Mouse (Mus musculus): ENCODE results near the gene Shc1. TPM values are rescaled to one million over a fixed set of nuclear protein-coding genes. Genes with fewer than 3 reads are reported as not detected.
A peak's percentile ranks its signal among the peaks of the same experiment; 100 is the strongest.

Shc1 gene
- polyA plus RNA-seq, 1 experiment from 2014 or later: 108 TPM

- Histone ChIP-seq H3K9ac (no peak overlapping the region), H3K4me2 (replicated peaks) (no peak overlapping the region), H3K4me1 (peaks cover 35% of the 10 kb centered on the region), H3K9me3 (no peaks in the 10 kb centered on the region), H3K27me3 (no peaks in the 10 kb centered on the region), H3K4me3 (no peak overlapping the region), H3K36me3 (no peaks in the 10 kb centered on the region), H3K27ac (no peak overlapping the region)
- ATAC-seq (ENCODE audit: low FRiP score, low read depth): no peak
- 84% methylated on average over 5 of the region's 5 CpGs for WGBS
Observed at GRCm38 (mm10) chr3:89383651-89384255, 34.5 kb upstream of the Shc1 start.

GRCm38 (mm10) chr3:89384331-89385076 lies 33.7 kb upstream of the Shc1 start:
- Histone ChIP-seq H3K9ac (no peak overlapping the region), H3K36me3 (no peaks in the 10 kb centered on the region), H3K4me3 (no peak overlapping the region), H3K4me2 (replicated peaks) (no peak overlapping the region), H3K27ac (no peak overlapping the region), H3K4me1 (peaks cover 30% of the 10 kb centered on the region), H3K27me3 (no peaks in the 10 kb centered on the region), H3K9me3 (no peaks in the 10 kb centered on the region)
- ATAC-seq (ENCODE audit: low FRiP score, low read depth): no peak
- WGBS: 63% methylated on average over 12 of the region's 12 CpGs

GRCm38 (mm10) chr3:89385451-89385850 lies 32.8 kb upstream of the Shc1 start:
- Histone ChIP-seq H3K4me2 (replicated peaks) (no peak overlapping the region), H3K27ac (no peak overlapping the region), H3K4me1 (peaks cover 30% of the 10 kb centered on the region), H3K36me3 (no peaks in the 10 kb centered on the region), H3K9ac (no peak overlapping the region), H3K27me3 (no peaks in the 10 kb centered on the region), H3K9me3 (no peaks in the 10 kb centered on the region), H3K4me3 (no peak overlapping the region)
- no peak for ATAC-seq (ENCODE audit: low FRiP score, low read depth)
- WGBS: 43% methylated on average over 11 of the region's 11 CpGs

GRCm38 (mm10) chr3:89386438-89387420 lies 31.5 kb upstream of the Shc1 start:
- H3K4me1 ChIP-seq: peaks cover 42% of the 10 kb centered on the region
- no peaks in the 10 kb centered on the region for H3K9me3 ChIP-seq
- peaks cover 12% of the 10 kb centered on the region for H3K27me3 ChIP-seq
- WGBS: 47% methylated on average over 17 of the region's 17 CpGs
- H3K4me2 ChIP-seq (replicated peaks): no peak overlapping the region
- no peak for ATAC-seq (ENCODE audit: low FRiP score, low read depth)
- no peak overlapping the region for H3K9ac ChIP-seq
- no peak overlapping the region for H3K27ac ChIP-seq
- H3K4me3 ChIP-seq: no peak overlapping the region
- no peaks in the 10 kb centered on the region for H3K36me3 ChIP-seq

DNA sequence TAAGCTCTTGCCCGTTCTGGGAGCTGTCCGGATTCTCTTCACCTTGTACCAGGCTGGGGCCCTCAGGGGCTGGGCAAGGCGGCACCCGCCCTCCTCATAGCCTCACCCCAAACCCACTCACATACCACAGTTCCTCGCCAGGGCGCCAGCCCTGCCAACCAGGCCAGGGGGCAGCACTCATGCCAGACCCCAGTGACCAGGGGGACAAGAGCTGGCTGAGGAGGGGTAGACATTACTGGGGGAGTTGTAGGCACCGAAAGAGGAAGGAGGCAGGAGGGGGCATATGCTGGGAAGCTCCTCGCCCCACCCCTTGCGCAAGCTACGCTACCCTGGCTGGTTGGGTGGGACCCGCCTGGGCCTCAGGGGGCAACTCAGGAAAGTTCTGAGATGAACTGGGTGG lies 30.6 kb upstream of the Shc1 start:
- Histone ChIP-seq H3K9ac (no peak overlapping the region), H3K27ac (no peak overlapping the region), H3K4me1 (peaks cover 51% of the 10 kb centered on the region), H3K9me3 (no peaks in the 10 kb centered on the region), H3K4me3 (no peak overlapping the region), H3K4me2 (replicated peaks) (0 out of 2 replicates have a peak overlapping the region, but pooled peaks have one; percentile 3), H3K27me3 (peaks cover 21% of the 10 kb centered on the region), H3K36me3 (no peaks in the 10 kb centered on the region)
- no peak for ATAC-seq (ENCODE audit: low FRiP score, low read depth)
- WGBS: 81% methylated on average over 11 of the region's 11 CpGs

DNA sequence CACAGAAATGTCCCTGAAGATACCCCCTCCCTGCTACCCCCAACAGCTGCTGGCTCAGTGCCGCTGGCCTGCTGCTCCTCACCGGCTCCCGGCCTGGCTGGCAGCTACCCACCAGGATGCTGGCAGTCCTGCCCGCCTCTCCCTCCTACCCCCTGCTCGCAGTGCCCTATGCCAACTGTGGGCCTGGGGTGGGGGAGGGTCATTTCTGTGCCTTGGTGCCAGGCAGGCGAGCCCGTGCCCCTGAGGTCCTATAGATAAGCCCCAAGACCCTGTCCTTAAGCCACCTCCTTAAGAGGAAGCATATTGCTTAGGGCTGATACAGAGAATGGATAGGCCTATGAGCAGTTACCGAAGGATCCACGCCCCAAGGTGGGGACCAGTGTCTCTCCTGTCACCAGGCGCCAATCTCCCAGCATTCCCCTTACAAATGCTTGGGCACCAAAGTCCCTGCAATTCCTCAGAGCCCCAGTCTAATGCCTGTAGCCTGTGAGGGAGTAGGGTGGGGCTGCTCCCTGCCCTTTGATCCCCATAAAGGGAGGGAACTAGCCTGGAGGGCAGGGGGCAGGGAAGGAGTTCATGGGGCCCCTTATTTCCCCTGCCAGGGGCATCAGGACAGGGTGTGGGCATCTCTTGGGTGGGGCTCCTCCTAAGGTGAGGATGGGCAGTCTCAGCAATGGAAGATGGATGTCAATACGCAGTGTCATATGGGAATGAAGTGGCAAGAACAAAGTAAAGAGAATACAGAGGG lies 29.9 kb upstream of the Shc1 start:
- WGBS: 74% methylated on average over 11 of the region's 11 CpGs
- Histone ChIP-seq H3K4me3 (no peak overlapping the region), H3K27ac (no peak overlapping the region), H3K4me2 (replicated peaks) (no peak overlapping the region), H3K27me3 (peaks cover 24% of the 10 kb centered on the region), H3K9me3 (no peaks in the 10 kb centered on the region), H3K36me3 (no peaks in the 10 kb centered on the region), H3K4me1 (peaks cover 56% of the 10 kb centered on the region), H3K9ac (no peak overlapping the region)
- ATAC-seq (ENCODE audit: low FRiP score, low read depth): no peak

DNA sequence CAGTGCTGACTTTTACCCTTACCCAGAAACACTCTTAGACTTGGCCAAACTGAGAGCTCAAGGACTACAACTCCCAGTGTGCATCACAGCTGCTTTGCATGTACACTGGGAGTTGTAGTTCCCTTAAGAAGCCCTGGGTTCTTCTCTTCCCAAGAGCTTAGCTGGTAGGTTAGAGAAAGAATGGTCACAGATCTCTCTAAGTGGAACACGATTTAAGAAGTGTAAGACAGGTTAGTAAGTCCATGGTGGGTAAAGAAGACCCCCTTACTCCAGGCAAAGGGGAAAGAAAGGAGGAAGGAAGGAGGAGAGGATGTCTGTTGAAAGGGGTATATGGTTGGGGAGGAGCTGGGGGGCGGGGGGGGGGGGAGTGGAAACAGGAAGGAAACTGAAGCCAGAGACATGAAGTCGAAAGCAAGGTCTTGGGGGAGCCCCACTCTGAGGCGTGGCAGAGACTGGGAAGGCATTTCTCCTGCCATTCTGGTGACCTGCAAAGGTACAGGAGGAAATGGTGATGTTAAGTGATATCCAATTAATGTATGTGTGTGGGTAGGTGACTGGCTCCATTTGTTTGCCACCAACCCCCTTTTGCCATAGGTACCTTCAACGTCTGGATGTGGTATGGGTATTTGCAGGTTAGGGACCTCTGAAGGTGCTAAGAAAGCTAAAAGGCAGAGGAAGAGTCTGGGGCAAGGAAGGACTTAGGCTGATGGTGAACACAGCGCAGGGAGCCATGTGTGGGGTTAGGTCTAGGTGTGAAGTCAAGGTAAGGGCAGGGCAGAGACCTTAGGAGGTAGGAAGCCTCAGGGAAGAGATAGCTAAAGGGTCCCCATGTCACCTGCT lies 29.1 kb upstream of the Shc1 start:
- Histone ChIP-seq H3K4me3 (no peak overlapping the region), H3K4me1 (peaks cover 58% of the 10 kb centered on the region), H3K9me3 (no peaks in the 10 kb centered on the region), H3K4me2 (replicated peaks) (no peak overlapping the region), H3K27me3 (peaks cover 24% of the 10 kb centered on the region), H3K9ac (no peak overlapping the region), H3K27ac (no peak overlapping the region), H3K36me3 (no peaks in the 10 kb centered on the region)
- WGBS: 56% methylated on average over 5 of the region's 6 CpGs
- no peak for ATAC-seq (ENCODE audit: low FRiP score, low read depth)

- no peaks in the 10 kb centered on the region for H3K9me3 ChIP-seq
- no peak for ATAC-seq (ENCODE audit: low FRiP score, low read depth)
- H3K27me3 ChIP-seq: peaks cover 24% of the 10 kb centered on the region
- peaks cover 57% of the 10 kb centered on the region for H3K4me1 ChIP-seq
- no peak overlapping the region for H3K27ac ChIP-seq
- no peaks in the 10 kb centered on the region for H3K36me3 ChIP-seq
- H3K4me2 ChIP-seq (replicated peaks): no peak overlapping the region
- H3K4me3 ChIP-seq: no peak overlapping the region
- no peak overlapping the region for H3K9ac ChIP-seq
- 48% methylated on average over 5 of the region's 5 CpGs for WGBS
Observed at GRCm38 (mm10) chr3:89390111-89390515, 28.1 kb upstream of the Shc1 start.

DNA sequence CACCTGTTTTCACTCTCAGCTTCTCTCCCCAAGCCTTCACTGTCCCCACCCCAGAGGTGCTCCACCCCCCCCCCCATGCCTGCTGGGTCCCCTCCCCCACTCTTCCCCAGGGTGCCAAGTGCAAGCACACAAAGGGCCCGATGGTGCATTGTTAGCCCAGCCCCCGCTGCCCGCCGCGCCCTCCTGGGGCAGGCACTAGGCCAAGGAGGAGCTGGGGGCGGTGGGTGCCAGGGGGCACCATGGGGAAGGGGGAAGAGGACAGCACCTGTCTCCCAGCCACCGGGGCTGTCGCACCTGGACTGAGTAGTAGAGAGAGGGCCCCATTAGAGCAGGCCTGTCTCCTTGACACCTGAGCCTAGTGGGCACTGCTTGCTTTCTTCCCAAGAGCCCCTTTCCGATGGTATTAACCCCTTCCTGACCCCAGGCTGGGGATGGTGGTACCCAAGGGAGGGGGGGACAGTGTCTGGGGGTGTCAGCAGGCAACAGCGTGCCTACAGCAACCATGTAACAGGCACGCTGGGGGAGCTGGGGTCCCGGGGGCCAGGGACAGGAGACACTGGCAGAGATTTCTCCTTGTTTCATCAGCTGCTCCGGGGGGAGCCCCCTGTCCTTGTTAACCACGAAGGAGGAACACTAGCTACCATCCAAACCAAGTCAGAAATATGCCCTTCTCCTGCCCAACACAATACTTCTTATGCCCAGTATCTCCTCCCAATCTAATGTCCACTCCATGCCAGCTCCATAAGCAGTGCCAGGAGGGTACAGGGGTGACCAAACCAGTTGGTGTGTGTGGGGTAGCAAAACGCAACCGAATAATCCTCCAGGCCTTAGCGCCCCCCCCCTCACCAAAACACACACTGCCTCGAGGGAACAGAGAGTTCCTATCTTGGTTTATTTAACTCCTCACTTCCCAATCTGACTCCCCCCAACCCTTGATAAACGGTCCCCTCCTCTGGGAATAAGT lies 27.3 kb upstream of the Shc1 start:
- no peak for ATAC-seq (ENCODE audit: low FRiP score, low read depth)
- Histone ChIP-seq H3K27me3 (peaks cover 24% of the 10 kb centered on the region), H3K4me1 (peaks cover 59% of the 10 kb centered on the region), H3K9me3 (no peaks in the 10 kb centered on the region), H3K4me3 (peak overlapping the region; percentile 59), H3K27ac (no peak overlapping the region), H3K4me2 (replicated peaks) (peak overlapping the region; percentile 98), H3K9ac (peak overlapping the region; percentile 65), H3K36me3 (no peaks in the 10 kb centered on the region)
- 18% methylated on average over 19 of the region's 19 CpGs for WGBS
